Mouse (Mus musculus): Measurements from ENCODE around the gene Slc1a5.

- TF ChIP-seq CTCF (conservative IDR thresholded peaks at IDR 0.05; ENCODE audit: low read length) (no peak), NANOG (IDR thresholded peaks at IDR 0.05; ENCODE audit: borderline replicate concordance, low read length) (no peak)
Measured at GRCm38 (mm10) chr7:16808647-16809046, 27.5 kb downstream of the Slc1a5 start.
